Mouse (Mus musculus) kidney, adult 2 months (tissue): ENCODE results near the gene Cacnb2.

Source experiments
- CTCF ChIP-seq: fragments of 200-500 bp; conservative IDR thresholded peaks from 2 replicates; pipeline ENCODE4 v1.5.1; 2011; ENCODE audit warnings: low read depth, mild to moderate bottlenecking, control low read depth, low read length, moderate library complexity, mixed read lengths; ENCODE audit not compliant: insufficient read depth, insufficient read length
- POLR2A ChIP-seq: fragments of 200-500 bp; IDR thresholded peaks from one replicate; pipeline ENCODE4 v1.6.1; 2011; ENCODE audit warnings: low read depth, low read length, control low read depth

DNA sequence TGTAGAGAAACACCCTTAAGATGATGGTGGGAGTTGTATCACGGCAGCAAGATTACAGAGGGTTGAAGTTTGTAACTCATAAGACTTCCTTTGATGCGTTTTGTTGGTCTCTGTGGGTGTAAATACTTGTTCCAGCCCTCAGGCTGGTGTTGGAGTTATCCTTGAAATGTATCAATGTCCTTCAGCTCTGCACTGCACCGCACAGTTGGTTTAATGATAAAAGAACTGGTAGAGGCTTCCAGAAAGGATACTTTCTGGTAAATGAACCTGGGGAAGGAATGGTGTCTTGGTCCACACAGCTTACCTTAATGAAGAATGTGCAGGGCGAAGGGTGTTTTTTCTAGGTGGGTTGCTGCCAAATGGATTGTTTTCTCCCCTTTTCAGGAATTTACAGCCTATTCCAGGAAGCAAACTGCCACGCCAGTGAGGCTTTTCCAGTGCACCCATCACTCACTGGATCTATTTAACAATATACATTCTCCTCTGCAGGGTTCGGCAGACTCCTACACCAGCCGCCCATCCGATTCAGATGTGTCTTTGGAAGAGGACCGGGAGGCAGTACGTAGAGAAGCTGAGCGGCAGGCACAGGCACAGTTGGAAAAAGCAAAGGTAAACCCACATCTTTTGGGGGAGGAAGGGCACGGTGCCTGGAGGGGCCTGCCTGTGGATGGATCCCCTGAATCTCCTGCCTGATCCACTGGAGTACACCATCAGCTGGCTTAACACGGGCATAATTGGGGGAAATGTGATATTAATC, 271.6 kb downstream of the Cacnb2 start:
- TF ChIP-seq CTCF (no peak), POLR2A (no peak)
